Mouse (Mus musculus): ENCODE data around the gene Spen. TPM values are rescaled to one million over a fixed set of nuclear protein-coding genes. Genes with fewer than 3 reads are reported as not detected.
A peak's percentile ranks its signal among the peaks of the same experiment; 100 is the strongest.

Spen gene
- polyA plus RNA-seq, 1 experiment, result 3.5 TPM

DNA sequence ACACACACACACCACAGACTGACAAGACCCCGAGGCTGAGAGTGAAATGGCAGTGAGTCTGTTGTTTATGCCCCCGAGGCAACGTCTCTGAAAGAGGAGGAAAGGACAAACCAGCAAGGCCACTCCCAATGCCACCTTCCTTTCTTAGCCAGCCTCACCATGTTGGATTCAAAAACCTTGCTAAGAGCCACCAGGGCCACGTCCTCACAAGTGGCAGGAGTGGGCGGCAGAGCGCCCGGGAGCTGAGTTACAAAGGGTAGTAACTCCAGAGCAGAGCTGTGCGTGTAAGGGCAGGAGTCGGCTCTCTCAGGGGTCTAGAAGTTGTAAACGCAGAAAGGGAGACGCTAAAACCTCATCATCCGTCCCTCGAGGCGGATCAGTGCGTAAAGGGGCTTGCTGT is 7.4 kb downstream of the Spen start:
- no peak for DNase-seq (ENCODE audit: low spot score)

DNA sequence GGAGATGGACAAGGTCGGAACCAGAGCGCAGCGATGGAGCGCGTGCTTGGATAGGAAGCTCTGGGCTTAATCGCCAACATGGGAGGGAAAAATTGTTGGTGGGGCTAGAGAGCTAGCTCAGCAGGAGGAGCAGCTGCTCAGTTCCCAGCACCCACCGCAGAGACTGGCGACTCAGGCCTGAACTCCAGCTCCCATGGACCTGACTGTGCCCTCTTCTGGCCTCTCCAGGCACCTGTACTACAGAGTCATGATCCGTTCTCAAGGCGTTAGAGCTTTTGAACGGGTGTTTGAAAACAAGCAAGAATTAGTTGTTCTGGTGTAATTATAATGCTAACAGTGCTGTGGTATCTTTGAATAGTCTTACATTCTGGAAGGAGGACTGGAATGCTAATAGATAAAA is 9.5 kb downstream of the Spen start:
- DNase-seq (ENCODE audit: low spot score), result no peak

GRCm38 (mm10) chr4:141526936-141527650 is 11.3 kb downstream of the Spen start:
- DNase-seq (ENCODE audit: low spot score), result no peak

GRCm38 (mm10) chr4:141525940-141526339 is 12.5 kb downstream of the Spen start:
- DNase-seq (ENCODE audit: low spot score), result no peak

DNA sequence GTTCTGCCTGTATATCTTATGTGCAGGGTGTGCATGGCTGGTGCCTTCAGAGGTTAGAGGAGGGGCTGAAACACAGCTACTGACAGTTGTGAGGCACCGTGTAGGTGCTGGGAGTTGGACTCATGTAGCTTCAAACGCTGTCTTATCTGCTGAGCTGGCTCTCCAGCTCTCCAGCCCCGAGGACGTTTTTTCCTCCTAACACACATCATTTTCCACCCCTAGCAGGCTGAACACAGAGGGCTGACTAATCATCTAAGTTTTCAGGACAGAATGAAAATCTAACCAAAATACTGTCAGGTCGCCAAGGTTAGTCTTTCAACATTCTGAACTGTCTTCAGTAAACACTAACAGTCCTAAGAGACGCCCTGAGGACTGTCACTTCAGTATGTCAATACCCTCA is 13.7 kb downstream of the Spen start:
- no peak for DNase-seq (ENCODE audit: low spot score)

DNA sequence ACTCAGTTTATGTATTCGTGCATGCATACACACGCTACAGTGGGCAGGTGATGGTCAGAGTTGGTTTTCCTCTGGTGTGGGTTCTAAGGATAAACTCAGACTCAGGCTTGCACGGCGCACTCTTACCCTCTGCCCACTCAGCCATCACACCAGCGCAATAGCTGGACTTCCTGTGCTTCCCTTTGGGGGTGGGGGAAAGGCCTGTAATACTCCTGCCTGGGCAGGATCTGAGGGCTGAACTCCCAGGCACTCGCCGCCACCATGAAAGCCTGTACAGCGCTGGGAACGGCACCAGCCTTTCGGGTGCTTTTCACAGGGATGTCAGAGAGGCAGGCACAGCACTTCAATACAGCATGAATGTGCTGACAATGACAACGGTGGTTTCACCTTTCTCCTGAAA is 15.3 kb downstream of the Spen start:
- DNase-seq (ENCODE audit: low spot score), result no peak

DNA sequence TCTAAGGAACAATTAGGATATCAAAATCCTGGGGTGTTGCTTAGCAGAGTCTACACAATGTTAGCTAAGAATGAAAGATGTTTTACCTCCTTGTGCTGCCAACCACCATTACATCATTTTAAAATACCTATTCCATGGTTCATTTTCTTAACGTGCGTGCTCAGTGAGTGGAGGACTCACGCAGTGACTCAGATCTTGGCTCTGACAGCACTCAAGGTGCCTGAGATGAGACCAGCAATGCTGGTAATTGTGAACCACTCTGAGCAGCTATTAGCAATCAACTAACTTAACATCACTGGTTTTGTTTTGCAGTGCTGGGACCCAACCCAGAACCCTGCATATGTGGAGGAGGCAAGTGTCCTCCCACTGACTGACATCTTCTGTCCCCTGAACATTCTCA is 20.0 kb downstream of the Spen start:
- DNase-seq (ENCODE audit: low spot score), result no peak

DNA sequence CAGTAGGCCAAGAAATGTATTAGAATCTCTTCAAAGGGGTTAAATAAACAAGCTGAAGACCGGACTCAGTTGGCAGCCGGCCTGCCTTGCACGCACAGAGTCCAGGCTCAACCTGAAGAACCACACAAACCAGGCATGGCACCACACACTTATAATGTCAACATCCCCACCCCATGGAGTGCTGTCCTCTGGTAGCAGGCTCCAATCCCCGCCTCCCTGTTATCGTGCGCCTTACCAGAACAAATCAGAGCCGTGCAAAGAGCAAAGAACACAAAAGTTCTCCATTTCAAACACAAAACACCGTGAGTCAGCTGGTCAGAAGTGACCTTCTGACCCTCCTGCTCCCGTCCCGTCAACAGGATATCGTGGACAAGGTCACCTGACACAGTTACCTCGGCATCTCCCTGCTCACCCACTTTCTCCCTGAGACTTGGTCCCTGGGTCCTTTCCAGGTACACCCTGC is 24.2 kb downstream of the Spen start:
- no peak for DNase-seq (ENCODE audit: low spot score)

DNA sequence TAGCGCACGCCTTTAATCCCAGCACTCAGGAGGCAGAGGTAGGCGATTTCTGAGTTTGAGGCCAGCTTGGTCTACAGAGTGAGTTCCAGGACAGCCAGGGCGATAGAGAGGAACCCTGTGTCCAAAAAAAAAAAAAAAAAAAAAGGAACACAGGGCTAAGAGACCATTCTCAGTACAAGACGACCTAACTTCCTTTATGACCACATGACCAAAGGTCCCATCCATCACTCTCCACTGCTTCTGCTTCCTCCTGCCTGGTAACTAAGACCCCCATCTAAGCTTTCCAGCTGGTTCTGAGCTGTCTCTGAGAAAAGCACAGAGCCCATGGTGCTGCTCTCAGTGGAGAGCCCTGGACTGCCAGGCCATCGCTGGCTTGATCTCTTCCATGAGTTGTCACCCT is 26.3 kb downstream of the Spen start:
- no peak for DNase-seq (ENCODE audit: low spot score)

GRCm38 (mm10) chr4:141510457-141510856 is 27.9 kb downstream of the Spen start:
- DNase-seq (ENCODE audit: low spot score), result no peak

DNA sequence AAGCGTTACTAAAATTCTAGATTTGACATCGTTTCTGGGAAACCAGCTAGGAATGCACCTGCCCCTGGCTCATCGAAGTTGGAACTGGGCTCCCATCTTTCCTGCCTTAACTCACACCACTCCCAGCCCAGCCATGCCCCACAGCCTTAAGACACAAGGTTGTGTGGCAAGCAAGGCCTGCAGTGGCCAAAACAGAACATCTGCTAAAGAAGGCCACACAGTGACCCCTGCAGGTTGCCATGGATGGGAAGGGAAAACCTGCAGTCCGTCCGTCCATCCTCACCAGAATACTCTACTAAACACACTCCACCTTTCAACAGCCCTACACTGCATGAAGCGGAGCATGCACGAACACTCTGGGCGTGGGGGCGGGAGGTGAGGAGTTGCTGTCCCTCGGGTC is 31.5 kb downstream of the Spen start:
- no peak for DNase-seq (ENCODE audit: low spot score)

- peak; percentile 59 for DNase-seq (ENCODE audit: low spot score)
These were observed 32.0 kb downstream of the Spen start for GRCm38 (mm10) chr4:141506352-141506751.

- DNase-seq (ENCODE audit: low spot score), result no peak
These were observed 32.6 kb downstream of the Spen start for GRCm38 (mm10) chr4:141505810-141506209.

- DNase-seq (ENCODE audit: low spot score), result no peak
These were observed 33.9 kb downstream of the Spen start for GRCm38 (mm10) chr4:141504471-141504870.

DNA sequence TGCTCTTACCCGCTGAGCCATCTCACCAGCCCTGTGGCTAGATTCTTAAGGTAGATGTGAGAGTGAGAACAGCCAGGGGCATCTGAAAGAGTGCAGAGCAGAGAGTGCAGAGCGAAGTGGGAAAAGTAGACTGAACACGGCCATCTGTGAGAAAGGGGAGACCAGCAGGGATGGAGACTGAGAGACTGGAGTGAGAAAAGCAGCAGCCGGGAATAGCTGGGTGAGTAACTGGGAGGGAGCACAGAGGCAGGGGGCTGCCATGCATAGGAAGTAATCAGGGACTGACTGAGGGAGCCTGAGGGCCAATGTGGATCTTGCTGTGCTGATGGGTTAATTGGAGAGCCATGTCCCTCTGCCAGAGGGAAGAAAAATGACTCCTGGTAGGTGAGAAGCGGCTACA is 35.7 kb downstream of the Spen start:
- no peak for DNase-seq (ENCODE audit: low spot score)

DNA sequence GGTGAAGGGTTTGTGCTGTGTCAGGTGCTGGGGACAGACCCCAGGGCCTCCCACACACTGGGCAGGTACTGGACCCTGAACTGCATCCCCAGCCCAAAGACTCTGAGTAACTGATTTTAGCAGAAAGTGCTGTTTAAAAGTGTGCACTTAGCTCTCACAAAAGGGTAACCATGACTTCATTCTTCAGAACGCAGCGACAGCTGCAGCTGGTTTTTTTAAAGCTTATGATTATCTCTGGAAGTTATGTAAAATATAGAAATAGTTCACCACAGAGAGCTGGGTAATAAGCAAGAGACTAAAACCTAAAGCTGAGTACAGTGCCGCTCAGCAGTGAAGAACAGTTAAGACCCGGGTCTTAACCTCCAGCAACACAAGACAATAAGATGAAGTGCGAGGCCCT is 37.3 kb downstream of the Spen start:
- DNase-seq (ENCODE audit: low spot score), result no peak

DNA sequence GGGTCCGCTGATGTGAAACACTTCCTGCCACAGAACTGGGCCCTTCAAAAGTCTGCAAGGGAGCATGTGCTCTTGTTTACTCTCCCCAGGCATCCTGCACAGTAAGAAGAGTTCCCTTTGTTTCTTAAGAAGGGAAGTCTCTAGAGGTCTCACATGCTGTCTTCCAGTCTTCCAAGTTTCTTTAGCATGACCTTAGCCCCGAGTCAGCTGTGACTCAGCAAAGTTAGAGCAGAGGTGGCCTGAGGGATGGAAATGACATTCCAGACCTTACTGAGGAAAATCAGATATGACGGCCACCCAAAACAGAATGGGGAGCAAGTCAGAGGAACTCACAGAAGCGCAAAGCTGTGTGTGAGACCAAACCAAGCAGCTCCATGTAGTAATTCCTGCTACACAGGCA is 37.8 kb downstream of the Spen start:
- DNase-seq (ENCODE audit: low spot score), result no peak

DNA sequence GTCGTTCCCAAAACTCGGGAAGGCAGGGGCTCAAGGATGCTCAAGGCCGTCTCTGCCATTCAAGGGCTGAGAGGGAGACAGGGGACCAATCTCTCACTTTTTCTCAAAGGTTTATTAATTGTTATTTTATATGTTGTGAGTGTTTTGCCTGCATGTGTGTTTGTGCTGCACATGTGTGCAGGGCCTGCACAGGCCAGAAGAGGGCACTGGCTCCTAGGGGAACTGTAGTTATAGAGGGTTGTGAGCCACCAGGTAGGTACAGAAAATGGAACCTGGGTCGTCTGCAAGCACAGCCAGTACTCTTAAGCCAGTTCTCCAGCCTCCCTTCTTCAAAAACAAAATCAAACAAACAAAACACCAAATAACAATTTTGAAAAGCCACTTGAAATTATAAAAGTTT is 49.7 kb downstream of the Spen start:
- DNase-seq (ENCODE audit: low spot score), result no peak

DNA sequence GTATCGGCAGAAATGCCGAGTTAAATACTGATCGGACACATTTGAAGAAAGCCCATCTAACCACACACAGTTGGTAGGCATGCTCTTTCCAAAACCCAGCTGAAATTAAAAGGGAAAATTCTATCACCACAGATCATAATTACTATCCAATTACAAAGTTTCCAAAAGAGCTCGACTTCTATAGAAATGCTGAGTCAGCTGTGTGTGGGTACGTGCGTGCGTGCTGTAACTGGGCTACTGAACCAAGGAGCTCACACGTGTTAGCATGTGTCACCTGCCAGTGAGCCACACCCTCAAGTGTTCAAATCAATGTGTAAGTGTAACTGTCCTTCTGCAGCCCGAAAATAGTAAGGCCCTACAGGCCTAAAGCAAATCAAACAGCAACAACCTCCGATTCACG is 50.8 kb downstream of the Spen start:
- no peak for DNase-seq (ENCODE audit: low spot score)

- no peak for DNase-seq (ENCODE audit: low spot score)
These were observed 54.3 kb downstream of the Spen start for GRCm38 (mm10) chr4:141484071-141484470.

GRCm38 (mm10) chr4:141479411-141479810 is 59.0 kb downstream of the Spen start:
- no peak for DNase-seq (ENCODE audit: low spot score)

DNA sequence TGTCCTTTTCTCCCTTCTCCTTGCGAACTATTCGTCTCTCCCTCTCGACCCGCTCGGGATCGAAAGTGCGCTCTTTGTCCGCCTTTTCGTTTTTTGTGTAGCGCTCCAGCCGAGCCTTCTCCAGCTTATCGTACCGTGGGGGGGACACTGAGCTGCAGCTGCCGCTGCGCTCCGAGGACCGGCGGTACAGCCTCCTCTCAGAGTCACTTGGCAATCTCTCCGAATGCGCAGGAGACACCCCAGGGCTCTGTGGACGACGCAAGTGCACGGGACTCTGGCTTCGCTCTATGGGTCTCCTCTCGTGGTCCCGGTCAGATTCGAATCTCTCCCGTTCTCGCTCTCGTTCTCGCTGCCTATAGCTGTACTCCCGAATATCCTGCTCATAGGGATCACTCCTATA is 59.6 kb downstream of the Spen start:
- DNase-seq (ENCODE audit: low spot score), result no peak

DNA sequence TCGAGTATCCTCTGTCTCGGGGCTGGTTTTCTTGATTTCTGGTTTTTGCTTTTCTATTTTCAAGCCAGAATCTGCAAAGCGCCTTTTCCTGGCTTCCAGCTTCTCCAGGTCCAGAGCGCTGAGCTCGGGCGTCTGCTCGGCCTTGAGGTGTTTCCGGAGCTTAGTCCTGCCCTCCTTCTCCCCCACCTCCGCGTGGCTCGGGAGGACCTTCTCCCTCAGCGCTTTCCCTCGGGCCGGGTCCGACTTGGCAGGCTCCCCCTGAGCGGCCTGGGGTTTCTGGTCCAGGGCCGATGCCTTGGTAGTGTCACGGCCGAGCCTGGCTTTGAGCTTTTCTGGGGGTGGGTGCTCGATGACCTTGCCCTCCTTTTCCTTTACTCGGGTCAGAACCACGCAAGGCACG is 60.2 kb downstream of the Spen start:
- no peak for DNase-seq (ENCODE audit: low spot score)

DNA sequence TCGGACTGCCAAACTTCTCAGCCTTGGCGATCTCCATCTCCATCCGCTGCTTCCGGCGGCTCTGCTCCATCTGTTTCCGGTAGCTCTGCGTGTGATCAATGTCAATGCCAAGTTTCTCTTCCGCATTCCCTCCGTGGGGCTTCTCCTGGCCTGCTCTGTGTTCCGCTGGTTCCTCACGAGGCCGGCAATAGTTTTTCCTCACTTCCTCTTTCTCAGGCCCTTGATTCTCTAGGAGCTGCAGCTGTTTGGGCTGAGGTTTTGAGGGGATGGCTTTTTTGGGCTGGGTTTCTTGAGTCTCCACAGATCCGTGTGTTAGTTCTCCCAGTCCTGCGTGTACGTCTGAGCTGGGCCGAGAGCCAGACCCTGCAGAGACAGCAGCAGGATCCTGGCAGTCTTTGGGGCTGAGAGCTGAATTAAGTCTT is 60.7 kb downstream of the Spen start:
- peak; percentile 23 for DNase-seq (ENCODE audit: low spot score)
